Mouse (Mus musculus) ES-E14 (cell line): Measurements from ENCODE around the gene Slain2. TPM values are rescaled to one million over a fixed set of nuclear protein-coding genes. Genes with fewer than 3 reads are reported as not detected.
A peak's percentile ranks its signal among the peaks of the same experiment; 100 is the strongest.

Source experiments
- DNase-seq: peaks from one replicate; pipeline ENCODE4 v3.0.0-alpha.2; 2013; ENCODE audit warnings: low read depth, low spot score
- H3K27ac ChIP-seq: 2 replicates; pipeline ENCODE4 v1.5.1; 2012; ENCODE audit warnings: low read depth, mild to moderate bottlenecking, low read length, moderate library complexity, mixed read lengths; ENCODE audit not compliant: poor library complexity, insufficient read depth, severe bottlenecking
- H3K36me3 ChIP-seq: 2 replicates; pipeline ENCODE4 v1.6.1; 2012; ENCODE audit warnings: mild to moderate bottlenecking, low read length, moderate library complexity, mixed read lengths; ENCODE audit not compliant: control insufficient read depth, poor library complexity, insufficient read depth, severe bottlenecking
- H3K4me1 ChIP-seq, 2 experiments: fragments of 150-350 bp in 1 of 2; sonication (generic) in 1 of 2; 2 replicates each; pipeline ENCODE4 v1.6.1; 2012; ENCODE audit warnings: low read length in 2 of 2, mild to moderate bottlenecking in 1 of 2, mixed read lengths in 1 of 2; ENCODE audit not compliant: control insufficient read depth in 2 of 2, insufficient read depth in 2 of 2, poor library complexity in 1 of 2
- H3K4me3 ChIP-seq, 2 experiments: fragments of 150-350 bp in 1 of 2; sonication (generic) in 1 of 2; 2 replicates each; pipeline ENCODE4 v1.5.1; 2012; ENCODE audit warnings: low read length in 2 of 2, low read depth in 1 of 2, mild to moderate bottlenecking in 1 of 2, mixed read lengths in 1 of 2; ENCODE audit not compliant: insufficient read depth in 1 of 2, poor library complexity in 1 of 2, severe bottlenecking in 1 of 2
- H3K9ac ChIP-seq: 2 replicates; pipeline ENCODE4 v1.6.1; 2012; ENCODE audit warnings: low read depth, mild to moderate bottlenecking, low read length, mixed read lengths; ENCODE audit not compliant: poor library complexity, insufficient read depth, severe bottlenecking
- H3K9me3 ChIP-seq: fragments of 150-350 bp; sonication (generic); 2 replicates; pipeline ENCODE4 v1.6.1; 2012; ENCODE audit warnings: low read depth, mild to moderate bottlenecking, low read length; ENCODE audit not compliant: control insufficient read depth, insufficient read depth
- CHD2 ChIP-seq: IDR thresholded peaks from 2 replicates; pipeline ENCODE4 v1.6.1; 2014; ENCODE audit warnings: mild to moderate bottlenecking, low read depth, low read length, inconsistent platforms
- HCFC1 ChIP-seq: IDR thresholded peaks from 2 replicates; pipeline ENCODE4 v1.6.1; 2012; ENCODE audit warnings: low read length, inconsistent platforms, borderline replicate concordance; ENCODE audit not compliant: insufficient read depth
- MAFK ChIP-seq: IDR thresholded peaks from 2 replicates; pipeline ENCODE4 v1.6.1; 2014; ENCODE audit warnings: mild to moderate bottlenecking, low read depth, low read length, inconsistent platforms; ENCODE audit not compliant: insufficient read depth
- ZC3H11A ChIP-seq: IDR thresholded peaks from 2 replicates; pipeline ENCODE4 v1.6.1; 2012; ENCODE audit warnings: low read depth, mild to moderate bottlenecking, inconsistent platforms, low read length, borderline replicate concordance
- ZNF384 ChIP-seq: IDR thresholded peaks from 2 replicates; pipeline ENCODE4 v1.6.1; 2012; ENCODE audit warnings: low read depth, low read length, inconsistent platforms
- in situ Hi-C, 2 experiments: fragments of 600-800 bp; cut with MboI; formaldehyde crosslinking; loops; one replicate each; pipeline ENCODE4 v1.15.1; 2025; ENCODE audit warnings: low sequenced_read_pairs in 2 of 2, inconsistent platforms in 1 of 2; ENCODE audit not compliant: unreplicated experiment in 2 of 2
- total RNA-seq: library from RNA; depleted of rRNA; stranded (reverse); fragments of 300-350 nt; gene quantifications from 2 replicates; pipeline ENCODE4 v1.2.3, GENCODE M21; 2012

Gene Slain2
- total RNA-seq, 1 experiment, result 24.5 TPM

DNA sequence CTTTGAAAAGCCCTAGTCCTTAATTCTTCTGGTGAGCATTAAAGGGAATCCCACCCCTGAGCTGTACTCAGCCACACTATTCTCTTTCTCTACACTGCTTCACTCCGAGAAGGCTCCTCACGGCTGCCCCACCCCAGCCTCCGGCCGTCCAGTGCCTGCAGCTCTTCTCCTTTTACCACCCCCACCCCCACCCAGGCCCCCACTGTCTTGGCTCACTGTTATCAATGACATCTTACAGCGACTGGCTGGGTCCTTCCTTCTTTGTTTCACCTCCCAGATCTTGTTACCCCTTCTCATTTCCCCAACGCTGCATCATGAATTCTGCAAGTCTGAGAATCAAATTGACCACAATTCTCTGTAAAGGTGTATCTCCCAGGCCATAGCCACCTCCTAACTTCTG is 16.1 kb upstream of the Slain2 start:
- H3K36me3 ChIP-seq, result no peaks in the 10 kb centered on the region
- in situ Hi-C loops, result no loop called here
- DNase-seq, result no peak
- TF ChIP-seq CHD2, result no peak
- TF ChIP-seq ZNF384, result no peak
- TF ChIP-seq MAFK, result no peak
- no peak for TF ChIP-seq HCFC1
- TF ChIP-seq ZC3H11A, result no peak
- no peaks in the 10 kb centered on the region for H3K9me3 ChIP-seq
- no peak overlapping the region for H3K4me3 ChIP-seq
- H3K4me1 ChIP-seq, result peaks cover 14 to 38% of the 10 kb centered on the region in 2 experiments
- no peak overlapping the region; the same call in 1 of the 2 replicates for H3K27ac ChIP-seq
- H3K9ac ChIP-seq, result no peak overlapping the region

DNA sequence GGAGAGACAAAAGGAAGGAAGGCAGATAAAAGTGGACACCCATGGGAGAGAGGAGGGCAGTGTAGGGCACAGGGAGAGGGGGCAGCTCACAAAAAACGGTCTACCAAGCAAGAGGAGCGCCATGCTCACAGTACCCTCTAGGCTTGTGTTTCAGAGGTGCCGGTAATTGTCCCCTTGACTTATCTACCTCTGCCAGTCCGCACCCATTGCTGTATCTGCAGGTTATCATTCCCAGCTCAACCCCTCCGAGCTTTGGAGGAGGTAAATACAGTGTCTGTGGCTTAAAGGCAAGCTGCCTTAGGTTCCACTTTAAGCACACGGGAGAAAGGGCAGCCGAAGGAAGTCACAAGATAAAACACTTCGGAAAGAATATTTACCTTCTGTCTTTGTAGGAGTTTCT is 14.8 kb upstream of the Slain2 start:
- Histone ChIP-seq H3K9ac (no peak overlapping the region), H3K36me3 (no peaks in the 10 kb centered on the region)
- no peak for DNase-seq

DNA sequence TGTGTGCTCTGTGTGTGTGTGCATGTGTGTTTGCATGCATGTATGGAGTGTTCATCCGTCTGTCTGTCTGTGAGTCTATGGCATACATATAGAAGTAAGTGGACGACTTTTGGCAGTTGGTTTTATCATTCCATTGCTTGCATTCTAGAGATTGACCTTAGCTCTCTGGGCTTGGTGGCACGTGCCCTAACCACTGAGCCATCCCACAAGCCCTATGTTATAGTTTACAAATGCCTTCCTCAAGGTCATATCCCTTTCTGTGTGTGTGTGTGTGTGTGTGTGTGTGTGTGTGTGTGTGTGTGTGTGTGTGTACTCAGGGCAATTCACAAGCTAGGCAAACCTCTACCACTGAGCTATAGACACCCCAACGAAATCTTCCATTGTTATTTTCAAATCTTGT is 12.2 kb upstream of the Slain2 start:
- H3K4me3 ChIP-seq, result no peak overlapping the region
- H3K27ac ChIP-seq, result no peak overlapping the region; the same call in 1 of the 2 replicates
- in situ Hi-C loops, result no loop called here
- peaks cover 14 to 36% of the 10 kb centered on the region in 2 experiments for H3K4me1 ChIP-seq
- no peak overlapping the region for H3K9ac ChIP-seq
- no peak for DNase-seq
- no peak for TF ChIP-seq ZNF384
- no peak for TF ChIP-seq HCFC1
- TF ChIP-seq CHD2, result no peak
- H3K9me3 ChIP-seq, result no peaks in the 10 kb centered on the region
- H3K36me3 ChIP-seq, result no peaks in the 10 kb centered on the region

More for the DNA sequence above, 14.8 kb upstream of the Slain2 start:
- no peak overlapping the region for H3K27ac ChIP-seq
- TF ChIP-seq CHD2, result no peak
- TF ChIP-seq MAFK, result no peak
- TF ChIP-seq HCFC1, result no peak
- TF ChIP-seq ZC3H11A, result no peak
- TF ChIP-seq ZNF384, result no peak
- H3K9me3 ChIP-seq, result no peaks in the 10 kb centered on the region
- in situ Hi-C loops, result no loop called here
- no peak overlapping the region for H3K4me3 ChIP-seq
- peaks cover 20 to 38% of the 10 kb centered on the region in 2 experiments for H3K4me1 ChIP-seq

DNA sequence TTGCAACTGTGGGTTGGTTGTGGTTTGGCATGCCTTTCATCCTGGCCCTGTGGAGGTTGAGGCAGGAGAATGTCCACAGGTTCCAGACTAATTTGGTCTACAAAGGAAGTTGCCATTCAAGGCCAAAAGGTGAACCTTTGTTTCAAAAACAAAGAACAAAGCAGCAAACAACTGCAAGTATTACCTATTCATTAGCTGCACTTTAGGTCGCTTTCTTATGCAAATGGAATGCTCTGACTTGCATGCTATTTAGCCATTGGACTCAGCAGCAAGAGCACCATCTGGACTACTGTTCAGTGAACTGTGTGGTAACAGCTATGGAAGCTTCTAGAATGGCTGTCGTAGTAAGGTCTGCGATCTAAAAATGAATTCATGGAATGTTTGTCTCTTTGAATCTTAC is 11.8 kb upstream of the Slain2 start:
- in situ Hi-C loops, result no loop called here
- H3K36me3 ChIP-seq, result no peaks in the 10 kb centered on the region
- peaks cover 14 to 31% of the 10 kb centered on the region in 2 experiments for H3K4me1 ChIP-seq
- peak overlapping the region; percentile 56; the same call in 1 of the 2 replicates for H3K27ac ChIP-seq
- no peak overlapping the region for H3K4me3 ChIP-seq
- DNase-seq, result peak; percentile 94
- H3K9ac ChIP-seq, result no peak overlapping the region
- no peaks in the 10 kb centered on the region for H3K9me3 ChIP-seq
- peak; percentile 85 for TF ChIP-seq CHD2
- TF ChIP-seq ZNF384, result no peak

DNA sequence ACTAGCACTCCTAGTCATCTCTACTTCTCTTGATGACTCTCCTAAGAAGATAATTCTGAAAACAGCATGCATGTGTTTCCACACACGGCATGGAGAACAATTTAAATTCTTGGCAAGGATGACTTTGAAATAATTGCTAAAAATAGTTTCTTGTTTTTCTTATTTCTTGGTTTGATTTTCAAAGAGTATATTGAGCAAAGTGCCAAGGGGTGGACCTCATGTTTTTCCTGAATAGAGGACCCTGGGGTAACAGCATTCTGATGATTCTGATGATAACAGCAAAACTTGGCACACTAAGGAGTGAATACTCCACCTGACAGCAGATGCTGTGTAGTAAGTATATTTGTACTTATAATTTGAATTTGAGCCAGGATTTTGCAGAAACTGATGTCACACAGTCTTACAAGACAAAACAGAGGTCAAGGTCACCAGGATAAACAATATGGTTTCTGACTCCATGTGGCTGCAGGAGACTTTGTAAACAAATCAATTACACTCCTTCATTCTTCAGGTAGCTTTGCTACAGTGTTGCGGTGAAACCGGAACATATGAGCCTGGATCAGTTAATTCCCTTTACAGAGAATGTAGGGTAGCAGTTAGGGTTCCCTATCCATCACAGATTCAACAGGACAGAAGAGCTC is 11.1 kb upstream of the Slain2 start:
- no peaks in the 10 kb centered on the region for H3K9me3 ChIP-seq
- in situ Hi-C loops, result no loop called here
- no peak for DNase-seq
- H3K36me3 ChIP-seq, result no peaks in the 10 kb centered on the region
- peak overlapping the region; percentile 56; the same call in 1 of the 2 replicates for H3K27ac ChIP-seq
- H3K9ac ChIP-seq, result no peak overlapping the region
- H3K4me1 ChIP-seq, result peaks cover 14 to 25% of the 10 kb centered on the region in 2 experiments
- TF ChIP-seq ZNF384 (no peak), ZC3H11A (no peak), MAFK (no peak), CHD2 (no peak; the same call in 1 of the 2 replicates)
- H3K4me3 ChIP-seq, result no peak overlapping the region
